Mouse (Mus musculus): ENCODE measurements around the gene Smarca1. TPM values are rescaled to one million over a fixed set of nuclear protein-coding genes. Genes with fewer than 3 reads are reported as not detected.

The Smarca1 gene
- total RNA-seq, 2 experiments from 2014 or later = 41.8 to 43.0 TPM

DNA sequence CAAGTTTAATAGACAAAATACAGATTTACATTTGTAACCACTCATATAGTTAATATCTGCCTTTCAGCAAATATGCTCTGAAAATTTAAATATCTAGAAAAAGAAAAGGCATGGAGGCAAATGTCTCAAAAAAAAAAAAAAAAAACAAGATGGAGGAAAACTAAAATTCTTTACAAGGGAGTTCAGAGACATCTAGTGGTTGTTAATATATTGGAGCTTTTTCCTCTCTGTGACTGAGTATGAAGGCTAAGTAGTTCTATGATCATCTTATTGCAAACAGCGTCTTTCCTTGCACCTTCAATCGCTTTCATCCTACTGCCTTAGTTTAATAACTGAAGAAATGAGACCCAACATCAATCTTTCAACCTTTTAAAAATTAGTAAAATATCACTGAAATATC, 72.2 kb downstream of the Smarca1 start:
- no peak for DNase-seq (ENCODE audit: low spot score in 2 of 2)
- intact Hi-C loops (cut with DNase I) = loop anchor here (5.0 kb wide), 1 partner anchor 118 kb away; no protein-coding TSS in a partner anchor

DNA sequence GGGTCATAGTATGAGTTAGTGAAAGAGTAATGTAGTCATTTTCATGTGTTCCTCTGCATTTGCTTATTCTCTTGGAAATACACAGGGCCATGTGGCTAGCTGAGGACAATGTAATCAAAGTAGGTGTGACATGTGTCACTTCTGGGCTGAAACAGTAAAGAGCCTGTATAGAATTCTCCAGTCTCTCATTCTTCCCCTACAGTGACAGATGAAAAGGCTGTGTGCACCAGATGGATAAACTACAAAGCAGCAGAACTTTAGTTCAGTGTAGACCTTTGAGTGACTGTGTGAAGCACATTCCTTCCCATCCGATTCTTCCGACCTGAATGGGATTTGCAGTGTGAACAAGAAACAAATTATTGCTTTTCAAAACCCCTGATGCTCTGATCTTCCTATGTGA, 84.1 kb downstream of the Smarca1 start:
- intact Hi-C loops (cut with DNase I) = no loop called here
- DNase-seq (ENCODE audit: low spot score in 2 of 2) = no peak

DNA sequence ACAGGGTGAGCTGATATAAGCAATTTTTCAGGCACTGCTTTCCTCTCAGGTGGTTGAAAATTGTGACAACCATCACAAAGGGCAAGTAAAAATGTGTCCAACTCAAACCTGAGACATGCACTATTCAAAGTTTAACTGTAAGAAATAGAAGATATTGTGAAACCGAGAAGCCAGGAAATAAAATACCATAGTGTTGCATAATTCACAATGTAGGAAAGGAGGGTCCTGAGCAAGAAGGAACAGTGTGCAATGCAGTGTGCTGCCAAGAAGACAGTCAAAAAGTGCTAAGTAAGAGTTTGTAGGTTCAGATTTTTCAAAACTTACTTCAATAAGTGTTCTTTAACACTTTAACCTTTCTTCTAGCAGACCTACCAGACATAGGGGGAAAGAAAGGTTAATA, 128.3 kb downstream of the Smarca1 start:
- intact Hi-C loops (cut with DNase I) = no loop called here
- no peak for DNase-seq (ENCODE audit: low spot score in 2 of 2)

DNA sequence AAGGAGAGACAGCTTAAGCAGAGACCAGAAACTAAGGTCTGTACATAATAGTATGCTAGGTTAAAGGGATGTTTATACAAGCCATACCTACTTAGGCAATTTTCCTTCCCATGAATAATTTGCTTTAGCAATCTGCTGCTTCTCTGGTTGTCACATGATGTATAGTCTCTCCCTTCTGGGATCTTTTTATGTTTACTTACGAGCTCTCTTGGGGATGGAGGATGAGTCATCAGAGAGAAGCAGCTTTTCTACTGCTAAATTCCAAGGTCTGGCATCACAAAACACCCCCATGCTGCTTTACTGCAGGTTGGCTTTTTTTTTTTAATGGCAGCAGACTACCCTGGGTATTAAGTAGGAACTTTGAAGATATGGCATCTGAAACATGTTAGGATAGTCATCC, 132.6 kb downstream of the Smarca1 start:
- no peak for DNase-seq (ENCODE audit: low spot score in 2 of 2)
- intact Hi-C loops (cut with DNase I) = no loop called here

Other genes with a start within 250 kb of the Smarca1 start
- 10 to 100 TPM; 46.3 to 59.6 TPM for gene Ocrl, start 19.4 kb upstream of the Smarca1 start, total RNA-seq (2021)
- gene Apln, start 141.9 kb upstream of the Smarca1 start, total RNA-seq (2021) = 10 to 100 TPM; 20.1 to 29.8 TPM
- gene Xpnpep2, start 215.8 kb upstream of the Smarca1 start, total RNA-seq (2021) = under 1 TPM; 0.15 to 0.16 TPM

All from left cerebral cortex, postnatal 36 days (tissue).